Mouse (Mus musculus) layer of hippocampus, adult 8-10 months (tissue): Measurements from ENCODE around the gene Eml3. TPM values are rescaled to one million over a fixed set of nuclear protein-coding genes. Genes with fewer than 3 reads are reported as not detected.

Experiments used
- DNase-seq, 2 experiments: peaks; one replicate each; pipeline ENCODE4 v3.0.0; 2022; ENCODE audit warnings: low spot score in 2 of 2
- microRNA-seq, 2 experiments: library from miRNA; unstranded; fragments of <30 nt; microRNA quantifications; one replicate each; pipeline ENCODE4 v1.2.0; 2022
- total RNA-seq, 4 experiments: library from RNA; stranded (reverse); gene quantifications; 2 replicates each; pipeline ENCODE4 v1.2.4; 2022

Eml3 gene
- total RNA-seq, 4 experiments from 2014 or later, result 14.1 to 17.4 (median 15.3) TPM

- no peak for DNase-seq
Measured at GRCm38 (mm10) chr19:8985891-8986290, 56.5 kb downstream of the Eml3 start.

- no peak for DNase-seq
Measured at GRCm38 (mm10) chr19:8987816-8988215, 58.5 kb downstream of the Eml3 start.

- no peak for DNase-seq
Measured at GRCm38 (mm10) chr19:8988346-8989065, 59.2 kb downstream of the Eml3 start.

GRCm38 (mm10) chr19:8989066-8989566, 59.8 kb downstream of the Eml3 start, which contains the start of gene Ahnak:
Gene Ahnak (plus strand): TSS chr19:8989284.
- no peak for DNase-seq

GRCm38 (mm10) chr19:8989567-8990431, 60.4 kb downstream of the Eml3 start:
- no peak for DNase-seq

GRCm38 (mm10) chr19:8990432-8991102, 61.2 kb downstream of the Eml3 start:
- no peak for DNase-seq

Small RNAs within 50 kb of the gene (microRNA-seq; reads per million reads assigned to microRNA genes)
- 0 reads per million in 2 experiments for gene Mir5136

Other genes starting within 250 kb of the Eml3 start
- gene Slc3a2, start 206.2 kb upstream of the Eml3 start, total RNA-seq, result 100 to 1,000 TPM; 157 to 169 (median 162) TPM
- gene Wdr74, start 193.7 kb upstream of the Eml3 start, total RNA-seq, result 10 to 100 TPM; 44.0 to 45.3 (median 44.3) TPM
- gene 1700092M07Rik, start 188.8 kb upstream of the Eml3 start, total RNA-seq, result 1 to 10 TPM in 3 of 4 experiments, not detected in 1; 2.0 to 3.3 (median 2.4) TPM
- gene Stx5a, start 188.1 kb upstream of the Eml3 start, total RNA-seq, result 10 to 100 TPM; 65.3 to 91.2 (median 76.1) TPM
- gene Nxf1, start 172.5 kb upstream of the Eml3 start, total RNA-seq, result 100 to 1,000 TPM in 2 of 4 experiments, 10 to 100 TPM in 2; 80.5 to 120 (median 102) TPM
- gene Tmem223, start 158.6 kb upstream of the Eml3 start, total RNA-seq, result 10 to 100 TPM; 61.3 to 77.8 (median 72.8) TPM
- 10 to 100 TPM; 10.1 to 17.5 (median 13.1) TPM for gene Tmem179b, start 155.1 kb upstream of the Eml3 start, total RNA-seq
- gene Taf6l, start 143.1 kb upstream of the Eml3 start, total RNA-seq, result 10 to 100 TPM; 14.7 to 20.1 (median 18.2) TPM
- 100 to 1,000 TPM; 101 to 122 (median 109) TPM for gene Polr2g, start 131.0 kb upstream of the Eml3 start, total RNA-seq
- gene Zbtb3, start 127.0 kb upstream of the Eml3 start, total RNA-seq, result 1 to 10 TPM; 5.2 to 7.9 (median 5.4) TPM
- 10 to 100 TPM; 36.4 to 45.1 (median 40.1) TPM for gene Ttc9c, start 110.2 kb upstream of the Eml3 start, total RNA-seq
- 100 to 1,000 TPM; 113 to 126 (median 120) TPM for gene Hnrnpul2, start 109.5 kb upstream of the Eml3 start, total RNA-seq
- gene AC129217.1, start 99.8 kb upstream of the Eml3 start, total RNA-seq, result not detected
- 100 to 1,000 TPM in 3 of 4 experiments, 10 to 100 TPM in 1; 98.1 to 115 (median 106) TPM for gene Bscl2, start 92.1 kb upstream of the Eml3 start, total RNA-seq
- gene Gng3, start 90.4 kb upstream of the Eml3 start, total RNA-seq, result 100 to 1,000 TPM; 125 to 148 (median 143) TPM
- under 1 TPM; 0.45 to 0.74 (median 0.55) TPM for gene Lrrn4cl, start 78.8 kb upstream of the Eml3 start, total RNA-seq
- gene Ubxn1, start 58.1 kb upstream of the Eml3 start, total RNA-seq, result 100 to 1,000 TPM in 2 of 4 experiments, 10 to 100 TPM in 2; 87.8 to 123 (median 106) TPM
- 10 to 100 TPM; 23.4 to 37.2 (median 29.5) TPM for gene Uqcc3, start 48.6 kb upstream of the Eml3 start, total RNA-seq
- gene Lbhd1, start 45.8 kb upstream of the Eml3 start, total RNA-seq, result 10 to 100 TPM in 1 of 4 experiments, 1 to 10 TPM in 3; 4.9 to 10.4 (median 6.0) TPM
- not detected for gene Gm49403, start 45.6 kb upstream of the Eml3 start, total RNA-seq
- gene 1810009A15Rik, start 40.7 kb upstream of the Eml3 start, total RNA-seq, result 10 to 100 TPM; 22.7 to 32.0 (median 26.5) TPM
- 1 to 10 TPM in 2 of 4 experiments, not detected in 2; 1.4 to 1.8 TPM for gene Gm49416, start 40.6 kb upstream of the Eml3 start, total RNA-seq
- 10 to 100 TPM; 24.0 to 26.1 (median 24.4) TPM for gene Ints5, start 36.5 kb upstream of the Eml3 start, total RNA-seq
- gene Ganab, start 31.5 kb upstream of the Eml3 start, total RNA-seq, result 100 to 1,000 TPM; 109 to 125 (median 119) TPM
- 100 to 1,000 TPM; 161 to 167 (median 162) TPM for gene B3gat3, start 9.2 kb upstream of the Eml3 start, total RNA-seq
- 1 to 10 TPM; 5.0 to 8.6 (median 6.4) TPM for gene Rom1, start 196 bp upstream of the Eml3 start, total RNA-seq
- gene Mta2, start 12.3 kb downstream of the Eml3 start, total RNA-seq, result 10 to 100 TPM; 53.7 to 66.5 (median 56.2) TPM
- gene Tut1, start 24.3 kb downstream of the Eml3 start, total RNA-seq, result 10 to 100 TPM; 21.5 to 22.2 (median 21.9) TPM
- 100 to 1,000 TPM; 223 to 248 (median 236) TPM for gene Eef1g, start 37.5 kb downstream of the Eml3 start, total RNA-seq
- gene Ahnak, start 59.7 kb downstream of the Eml3 start, total RNA-seq, result 10 to 100 TPM; 27.0 to 32.2 (median 29.0) TPM
- gene Scgb1a1, start 158.4 kb downstream of the Eml3 start, total RNA-seq, result not detected
- gene Asrgl1, start 206.1 kb downstream of the Eml3 start, total RNA-seq, result 100 to 1,000 TPM; 143 to 155 (median 148) TPM